Mouse (Mus musculus): ENCODE data around the gene Robo1. TPM values are rescaled to one million over a fixed set of nuclear protein-coding genes. Genes with fewer than 3 reads are reported as not detected.

Gene Robo1
- polyA plus RNA-seq, 1 experiment from 2014 or later: 66.9 TPM

GRCm38 (mm10) chr16:72908895-72909294 lies 600.8 kb downstream of the Robo1 start:
- Histone ChIP-seq H3K27ac (no peak overlapping the region), H3K4me1 (0 out of 2 replicates have a peak, but pooled peaks cover 5% of the 10 kb centered on the region), H3K4me3 (no peak overlapping the region), H3K4me2 (no peak overlapping the region), H3K36me3 (replicated peaks) (no peaks in the 10 kb centered on the region), H3K9ac (no peak overlapping the region), H3K27me3 (replicated peaks) (no peaks in the 10 kb centered on the region), H3K9me3 (no peaks in the 10 kb centered on the region)
- ATAC-seq (replicated peaks): no peak
- WGBS: 85% methylated on average over 2 of the region's 2 CpGs

- no peak overlapping the region for H3K27ac ChIP-seq
- H3K27me3 ChIP-seq (replicated peaks): no peaks in the 10 kb centered on the region
- no peak overlapping the region for H3K9ac ChIP-seq
- no peaks in the 10 kb centered on the region for H3K9me3 ChIP-seq
- WGBS: 57% methylated on average over 5 of the region's 5 CpGs
- H3K36me3 ChIP-seq (replicated peaks): no peaks in the 10 kb centered on the region
- no peak overlapping the region for H3K4me2 ChIP-seq
- ATAC-seq (replicated peaks): no peak
- peaks cover 5% of the 10 kb centered on the region; the same call in 1 of the 2 replicates for H3K4me1 ChIP-seq
- no peak overlapping the region for H3K4me3 ChIP-seq
Measured at GRCm38 (mm10) chr16:72913134-72913533, 605.0 kb downstream of the Robo1 start.

GRCm38 (mm10) chr16:72914068-72914630 lies 606.0 kb downstream of the Robo1 start:
- Histone ChIP-seq H3K9me3 (no peaks in the 10 kb centered on the region), H3K9ac (no peak overlapping the region), H3K4me2 (no peak overlapping the region), H3K36me3 (replicated peaks) (no peaks in the 10 kb centered on the region), H3K27ac (peak overlapping the region; percentile 41; the same call in 1 of the 2 replicates), H3K4me3 (no peak overlapping the region), H3K27me3 (replicated peaks) (no peaks in the 10 kb centered on the region), H3K4me1 (peaks cover 5% of the 10 kb centered on the region; the same call in 1 of the 2 replicates)
- 60% methylated on average over 4 of the region's 4 CpGs for WGBS
- no peak for ATAC-seq (replicated peaks)

GRCm38 (mm10) chr16:72920013-72920412 lies 611.9 kb downstream of the Robo1 start:
- H3K36me3 ChIP-seq (replicated peaks): no peaks in the 10 kb centered on the region
- WGBS: 84% methylated on average over 3 of the region's 3 CpGs
- no peak for ATAC-seq (replicated peaks)
- H3K27me3 ChIP-seq (replicated peaks): no peaks in the 10 kb centered on the region
- H3K4me2 ChIP-seq: no peak overlapping the region
- no peak overlapping the region for H3K27ac ChIP-seq
- no peak overlapping the region for H3K4me3 ChIP-seq
- no peak overlapping the region for H3K9ac ChIP-seq
- peaks cover 17% of the 10 kb centered on the region for H3K4me1 ChIP-seq
- H3K9me3 ChIP-seq: no peaks in the 10 kb centered on the region

- Histone ChIP-seq H3K27me3 (replicated peaks) (no peaks in the 10 kb centered on the region), H3K36me3 (replicated peaks) (no peaks in the 10 kb centered on the region), H3K9ac (no peak overlapping the region), H3K4me1 (peaks cover 35% of the 10 kb centered on the region), H3K4me2 (peak overlapping the region; percentile 35), H3K27ac (peak overlapping the region; percentile 16; the same call in 1 of the 2 replicates), H3K9me3 (no peaks in the 10 kb centered on the region), H3K4me3 (no peak overlapping the region; the same call in 1 of the 2 replicates)
- WGBS: 15% methylated on average over 15 of the region's 15 CpGs
- ATAC-seq (replicated peaks): peak; percentile 71
Measured at GRCm38 (mm10) chr16:72924423-72925224, 616.5 kb downstream of the Robo1 start.

GRCm38 (mm10) chr16:72928525-72929122 lies 620.5 kb downstream of the Robo1 start:
- H3K36me3 ChIP-seq (replicated peaks): no peaks in the 10 kb centered on the region
- 35% methylated on average over 6 of the region's 6 CpGs for WGBS
- H3K4me3 ChIP-seq: no peak overlapping the region
- no peaks in the 10 kb centered on the region for H3K27me3 ChIP-seq (replicated peaks)
- peak; percentile 69 for ATAC-seq (replicated peaks)
- peaks cover 32% of the 10 kb centered on the region for H3K4me1 ChIP-seq
- no peaks in the 10 kb centered on the region for H3K9me3 ChIP-seq
- no peak overlapping the region for H3K4me2 ChIP-seq
- H3K9ac ChIP-seq: no peak overlapping the region
- no peak overlapping the region for H3K27ac ChIP-seq

GRCm38 (mm10) chr16:72930871-72931270 lies 622.8 kb downstream of the Robo1 start:
- H3K4me2 ChIP-seq: no peak overlapping the region
- peaks cover 14% of the 10 kb centered on the region for H3K4me1 ChIP-seq
- no peak overlapping the region for H3K27ac ChIP-seq
- no peak for ATAC-seq (replicated peaks)
- no peak overlapping the region for H3K9ac ChIP-seq
- 78% methylated on average over 4 of the region's 4 CpGs for WGBS
- no peaks in the 10 kb centered on the region for H3K27me3 ChIP-seq (replicated peaks)
- no peaks in the 10 kb centered on the region for H3K9me3 ChIP-seq
- no peaks in the 10 kb centered on the region for H3K36me3 ChIP-seq (replicated peaks)
- H3K4me3 ChIP-seq: no peak overlapping the region

- H3K36me3 ChIP-seq (replicated peaks): no peaks in the 10 kb centered on the region
Measured at GRCm38 (mm10) chr16:72934908-72935307, 626.8 kb downstream of the Robo1 start.

GRCm38 (mm10) chr16:72937183-72937582 lies 629.1 kb downstream of the Robo1 start:
- Histone ChIP-seq H3K36me3 (replicated peaks) (no peaks in the 10 kb centered on the region), H3K4me1 (peaks cover 11% of the 10 kb centered on the region; the same call in 1 of the 2 replicates), H3K27ac (no peak overlapping the region), H3K27me3 (replicated peaks) (no peaks in the 10 kb centered on the region), H3K9ac (no peak overlapping the region), H3K9me3 (no peaks in the 10 kb centered on the region), H3K4me3 (no peak overlapping the region), H3K4me2 (no peak overlapping the region)
- ATAC-seq (replicated peaks): no peak
- WGBS: 37% methylated on average over 3 of the region's 3 CpGs

More at GRCm38 (mm10) chr16:72934908-72935307, 626.8 kb downstream of the Robo1 start:
- H3K4me2 ChIP-seq: no peak overlapping the region
- no peak overlapping the region for H3K27ac ChIP-seq
- no peak for ATAC-seq (replicated peaks)
- no peaks in the 10 kb centered on the region for H3K27me3 ChIP-seq (replicated peaks)
- no peak overlapping the region for H3K9ac ChIP-seq
- H3K4me1 ChIP-seq: peaks cover 7% of the 10 kb centered on the region; the same call in 1 of the 2 replicates
- no peak overlapping the region for H3K4me3 ChIP-seq
- no peaks in the 10 kb centered on the region for H3K9me3 ChIP-seq

- Histone ChIP-seq H3K36me3 (replicated peaks) (no peaks in the 10 kb centered on the region), H3K9ac (no peak overlapping the region), H3K27ac (no peak overlapping the region), H3K4me3 (no peak overlapping the region), H3K4me1 (peaks cover 11% of the 10 kb centered on the region; the same call in 1 of the 2 replicates), H3K27me3 (replicated peaks) (no peaks in the 10 kb centered on the region), H3K4me2 (no peak overlapping the region), H3K9me3 (no peaks in the 10 kb centered on the region)
- ATAC-seq (replicated peaks): peak; percentile 69; the same call in 1 of the 2 replicates
- WGBS: 54% methylated on average over 3 of the region's 3 CpGs
Measured at GRCm38 (mm10) chr16:72939862-72940261, 631.8 kb downstream of the Robo1 start.

- Histone ChIP-seq H3K9me3 (no peaks in the 10 kb centered on the region), H3K4me2 (no peak overlapping the region), H3K27ac (no peak overlapping the region), H3K27me3 (replicated peaks) (no peaks in the 10 kb centered on the region), H3K4me1 (peaks cover 11% of the 10 kb centered on the region; the same call in 1 of the 2 replicates), H3K36me3 (replicated peaks) (no peaks in the 10 kb centered on the region), H3K4me3 (no peak overlapping the region), H3K9ac (no peak overlapping the region)
- 88% methylated on average over 8 of the region's 8 CpGs for WGBS
- ATAC-seq (replicated peaks): no peak
Measured at GRCm38 (mm10) chr16:72940786-72941185, 632.7 kb downstream of the Robo1 start.

GRCm38 (mm10) chr16:72944403-72944802 lies 636.3 kb downstream of the Robo1 start:
- Histone ChIP-seq H3K27me3 (replicated peaks) (no peaks in the 10 kb centered on the region), H3K27ac (no peak overlapping the region), H3K4me2 (no peak overlapping the region), H3K4me1 (0 out of 2 replicates have a peak, but pooled peaks cover 7% of the 10 kb centered on the region), H3K9me3 (no peaks in the 10 kb centered on the region), H3K36me3 (replicated peaks) (no peaks in the 10 kb centered on the region), H3K9ac (no peak overlapping the region), H3K4me3 (no peak overlapping the region)
- no peak for ATAC-seq (replicated peaks)
- 97% methylated on average over 4 of the region's 4 CpGs for WGBS

Data from midbrain, embryonic 15.5 days (tissue).